Mouse (Mus musculus): ENCODE measurements around the gene Ccdc81.

The Ccdc81 gene

GRCm38 (mm10) chr7:89903442-89904343, at the start of gene Ccdc81:
TSS of gene Ccdc81 (minus strand) at chr7:89903629.
- peak; percentile 77 for DNase-seq

- no peak for DNase-seq
Observed at GRCm38 (mm10) chr7:89949403-89949802, 46.0 kb upstream of the Ccdc81 start.

GRCm38 (mm10) chr7:89948026-89948425, 44.6 kb upstream of the Ccdc81 start:
- no peak for DNase-seq

GRCm38 (mm10) chr7:89940571-89941463, 37.4 kb upstream of the Ccdc81 start, which contains the start of gene Hikeshi:
TSS of gene Hikeshi (minus strand) at chr7:89941204.
- DNase-seq = peak; percentile 99

GRCm38 (mm10) chr7:89939497-89940353, 36.3 kb upstream of the Ccdc81 start:
- no peak for DNase-seq

- DNase-seq = no peak
Observed at GRCm38 (mm10) chr7:89923441-89924180, 20.2 kb upstream of the Ccdc81 start.

GRCm38 (mm10) chr7:89917776-89918175, 14.3 kb upstream of the Ccdc81 start:
- DNase-seq = no peak

GRCm38 (mm10) chr7:89916711-89917110, 13.3 kb upstream of the Ccdc81 start:
- DNase-seq = peak; percentile 60

GRCm38 (mm10) chr7:89913432-89914158, 10.2 kb upstream of the Ccdc81 start:
- no peak for DNase-seq

GRCm38 (mm10) chr7:89912356-89912755, 8.9 kb upstream of the Ccdc81 start:
- no peak for DNase-seq

GRCm38 (mm10) chr7:89909711-89910110, 6.3 kb upstream of the Ccdc81 start:
- no peak for DNase-seq

GRCm38 (mm10) chr7:89908899-89909621, 5.6 kb upstream of the Ccdc81 start:
- no peak for DNase-seq

GRCm38 (mm10) chr7:89908421-89908820, 5.0 kb upstream of the Ccdc81 start:
- DNase-seq = no peak

- DNase-seq = peak; percentile 87
Observed at GRCm38 (mm10) chr7:89907950-89908349, 4.5 kb upstream of the Ccdc81 start.

- DNase-seq = peak; percentile 11
Observed at GRCm38 (mm10) chr7:89903007-89903406, 422 bp downstream of the Ccdc81 start.

GRCm38 (mm10) chr7:89891856-89892255, 11.6 kb downstream of the Ccdc81 start:
- DNase-seq = peak; percentile 39

- DNase-seq = no peak
Observed at GRCm38 (mm10) chr7:89891412-89891811, 12.0 kb downstream of the Ccdc81 start.

GRCm38 (mm10) chr7:89884551-89884950, 18.9 kb downstream of the Ccdc81 start:
- no peak for DNase-seq

GRCm38 (mm10) chr7:89879686-89880085, 23.7 kb downstream of the Ccdc81 start:
- no peak for DNase-seq

GRCm38 (mm10) chr7:89867221-89867620, 36.2 kb downstream of the Ccdc81 start:
- no peak for DNase-seq

Measured in retina, postnatal 1 day (tissue).